Mouse (Mus musculus): ENCODE results near the gene Acer1. TPM values are rescaled to one million over a fixed set of nuclear protein-coding genes. Genes with fewer than 3 reads are reported as not detected.

Acer1 gene
- total RNA-seq (2022), result under 1 TPM in 2 of 4 experiments, not detected in 2; 0.20 to 0.24 TPM

- DNase-seq, result no peak
Measured at GRCm38 (mm10) chr17:56982013-56982412, at the start of gene Acer1. TSS of gene Acer1 (minus strand) at chr17:56982126.

- no peak for DNase-seq
Measured at GRCm38 (mm10) chr17:57030931-57031660, 49.2 kb upstream of the Acer1 start, which contains the start of gene Khsrp. TSS of gene Khsrp (minus strand) at chr17:57031522.

GRCm38 (mm10) chr17:57029691-57030090 lies 47.8 kb upstream of the Acer1 start:
- no peak for DNase-seq

- no peak for DNase-seq
Measured at GRCm38 (mm10) chr17:57027471-57027870, 45.5 kb upstream of the Acer1 start.

GRCm38 (mm10) chr17:57020960-57021359 lies 39.0 kb upstream of the Acer1 start:
- DNase-seq, result no peak

- DNase-seq, result no peak
Measured at GRCm38 (mm10) chr17:57019693-57020092, 37.8 kb upstream of the Acer1 start.

GRCm38 (mm10) chr17:57012245-57012795 lies 30.4 kb upstream of the Acer1 start:
- no peak for DNase-seq

- DNase-seq, result peak; percentile 91
Measured at GRCm38 (mm10) chr17:57011236-57012141, 29.6 kb upstream of the Acer1 start, which contains the start of the genes Gtf2f1 and Gm17949. TSS of gene Gtf2f1 (minus strand) at chr17:57011288. TSS of gene Gm17949 (plus strand) at chr17:57011469.

- no peak for DNase-seq
Measured at GRCm38 (mm10) chr17:57010911-57011235, 28.9 kb upstream of the Acer1 start.

GRCm38 (mm10) chr17:57007137-57007905 lies 25.4 kb upstream of the Acer1 start:
- DNase-seq, result no peak

- no peak for DNase-seq
Measured at GRCm38 (mm10) chr17:57003994-57004393, 22.1 kb upstream of the Acer1 start.

- DNase-seq, result no peak
Measured at GRCm38 (mm10) chr17:57001228-57001627, 19.3 kb upstream of the Acer1 start.

GRCm38 (mm10) chr17:56999968-57000609 lies 18.2 kb upstream of the Acer1 start, which contains the start of gene Pspn:
TSS of gene Pspn (minus strand) at chr17:57000018.
- DNase-seq, result no peak

- no peak for DNase-seq
Measured at GRCm38 (mm10) chr17:56999414-56999813, 17.5 kb upstream of the Acer1 start.

GRCm38 (mm10) chr17:56997029-56997667 lies 15.2 kb upstream of the Acer1 start, which contains the start of gene Alkbh7:
TSS of gene Alkbh7 (plus strand) at chr17:56997339.
- DNase-seq, result peak; percentile 98

GRCm38 (mm10) chr17:56996506-56996905 lies 14.6 kb upstream of the Acer1 start:
- no peak for DNase-seq

- DNase-seq, result no peak
Measured at GRCm38 (mm10) chr17:56995046-56995445, 13.1 kb upstream of the Acer1 start.

- DNase-seq, result no peak
Measured at GRCm38 (mm10) chr17:56990966-56991365, 9.0 kb upstream of the Acer1 start.

GRCm38 (mm10) chr17:56990115-56990746 lies 8.3 kb upstream of the Acer1 start, which contains the start of gene Clpp:
TSS of gene Clpp (plus strand) at chr17:56990305.
- peak; percentile 94 for DNase-seq

GRCm38 (mm10) chr17:56989467-56990114 lies 7.7 kb upstream of the Acer1 start:
- DNase-seq, result no peak
